Mouse (Mus musculus) heart, adult 2 months (tissue): Measurements from ENCODE around the gene Mapk7. TPM values are rescaled to one million over a fixed set of nuclear protein-coding genes. Genes with fewer than 3 reads are reported as not detected.

Experiments used
- DNase-seq, 2 experiments: peaks; one replicate each; pipeline ENCODE4 v3.0.0; 2021
- H3K27ac ChIP-seq: fragments of 200-600 bp; 2 replicates; pipeline ENCODE4 v1.8.1; 2022
- H3K27me3 ChIP-seq: fragments of 200-500 bp; 2 replicates; pipeline ENCODE4 v1.6.1; 2012; ENCODE audit warnings: mild to moderate bottlenecking, low read length, inconsistent platforms, mixed read lengths; ENCODE audit not compliant: control insufficient read depth, insufficient read depth
- H3K36me3 ChIP-seq: fragments of 200-500 bp; 2 replicates; pipeline ENCODE4 v1.6.1; 2012; ENCODE audit warnings: low read length, inconsistent platforms; ENCODE audit not compliant: control insufficient read depth, insufficient read depth
- H3K4me1 ChIP-seq: fragments of 200-500 bp; 2 replicates; pipeline ENCODE4 v1.6.1; 2011; ENCODE audit warnings: low read length; ENCODE audit not compliant: control insufficient read depth, insufficient read depth
- H3K4me3 ChIP-seq: fragments of 200-600 bp; 2 replicates; pipeline ENCODE4 v1.8.1; 2022
- H3K79me2 ChIP-seq: fragments of 200-500 bp; replicated peaks from 2 replicates; pipeline ENCODE4 v1.6.1; 2012; ENCODE audit warnings: mild to moderate bottlenecking, inconsistent platforms, low read length, moderate library complexity, mixed read lengths; ENCODE audit not compliant: control insufficient read depth, insufficient read depth
- H3K9ac ChIP-seq: fragments of 200-500 bp; 2 replicates; pipeline ENCODE4 v1.6.1; 2012; ENCODE audit warnings: low read depth, mild to moderate bottlenecking, control low read depth, inconsistent platforms, low read length, mixed read lengths
- CTCF ChIP-seq: fragments of 200-600 bp; IDR thresholded peaks from 2 replicates; pipeline ENCODE4 v1.8.1; 2022; ENCODE audit warnings: antibody characterized with exemption, mild to moderate bottlenecking, moderate library complexity
- EP300 ChIP-seq: fragments of 200-500 bp; IDR thresholded peaks from 2 replicates; pipeline ENCODE4 v1.6.1; 2011; ENCODE audit warnings: low read depth, low read length, control low read depth; ENCODE audit not compliant: insufficient read depth
- POLR2A ChIP-seq: fragments of 200-500 bp; IDR thresholded peaks from 2 replicates; pipeline ENCODE4 v1.6.1; 2011; ENCODE audit warnings: mild to moderate bottlenecking, low read depth, low read length, control low read depth; ENCODE audit not compliant: insufficient read depth
- WGBS: fragments of 180-500 bp; shearing (Covaris S2); methylation state at CpG from one replicate; pipeline ENCODE4 v1.1.7; 2018; 5-methylcytosine and 5-hydroxymethylcytosine counted together
- intact Hi-C: fragments of 180-260 bp; cut with DNase I; formaldehyde crosslinking; loops from one replicate; pipeline ENCODE4 v1.15.1; 2025
- polyA plus RNA-seq: library from polyadenylated mRNA; depleted of rRNA; stranded (reverse); fragments of >200 nt; gene quantifications from 2 replicates; pipeline ENCODE4 v1.2.3, GENCODE M21; 2012
- total RNA-seq, 2 experiments: library from RNA; stranded (reverse); gene quantifications; 2 replicates each; pipeline ENCODE4 v1.2.3; 2021

Mapk7 gene
- total and polyA plus RNA-seq, 3 experiments: 5.5 to 12.6 (median 6.0) TPM

- WGBS: 46% methylated on average over 5 of the region's 5 CpGs
- Histone ChIP-seq H3K36me3 (peaks cover 55% of the 10 kb centered on the region), H3K9ac (no peak overlapping the region; the same call in 1 of the 2 replicates), H3K27me3 (no peaks in the 10 kb centered on the region), H3K4me3 (no peak overlapping the region), H3K4me1 (peaks cover 38% of the 10 kb centered on the region), H3K79me2 (peaks cover 3% of the 10 kb centered on the region; the same call in 1 of the 2 replicates), H3K27ac (peak overlapping the region; percentile 82)
- TF ChIP-seq POLR2A (peak; percentile 49; the same call in 1 of the 2 replicates), CTCF (no peak), EP300 (peak; percentile 98)
- intact Hi-C loops: loop anchor here (2.0 kb wide), 1 partner anchor 83 kb away; no protein-coding TSS in a partner anchor
- peak; percentile 49 to 75 for DNase-seq
Observed at GRCm38 (mm10) chr11:61533571-61533970, 39.4 kb upstream of the Mapk7 start.

GRCm38 (mm10) chr11:61532820-61533219 is 38.6 kb upstream of the Mapk7 start:
- WGBS: 72% methylated on average over 2 of the region's 2 CpGs
- peaks cover 5% of the 10 kb centered on the region for H3K79me2 ChIP-seq
- H3K4me1 ChIP-seq: peaks cover 38% of the 10 kb centered on the region
- no peak overlapping the region for H3K9ac ChIP-seq
- no peak for DNase-seq
- intact Hi-C loops: loop anchor here (2.0 kb wide), 1 partner anchor 84 kb away; no protein-coding TSS in a partner anchor
- H3K27ac ChIP-seq: peak overlapping the region; percentile 82
- H3K27me3 ChIP-seq: no peaks in the 10 kb centered on the region
- no peak overlapping the region for H3K4me3 ChIP-seq
- peaks cover 52% of the 10 kb centered on the region for H3K36me3 ChIP-seq
- TF ChIP-seq EP300 (no peak), CTCF (no peak)

GRCm38 (mm10) chr11:61529268-61529713 is 35.1 kb upstream of the Mapk7 start:
- Histone ChIP-seq H3K36me3 (peaks cover 44% of the 10 kb centered on the region), H3K27ac (peak overlapping the region; percentile 46), H3K27me3 (no peaks in the 10 kb centered on the region), H3K9ac (no peak overlapping the region), H3K79me2 (peaks cover 5% of the 10 kb centered on the region), H3K4me1 (peaks cover 29% of the 10 kb centered on the region), H3K4me3 (no peak overlapping the region)
- 49% methylated on average over 4 of the region's 4 CpGs for WGBS
- intact Hi-C loops: no loop called here
- TF ChIP-seq CTCF (no peak), POLR2A (no peak), EP300 (0 out of 2 replicates have a peak, but pooled peaks have one; percentile 28)
- peak; percentile 41 to 52 for DNase-seq

- intact Hi-C loops: no loop called here
- DNase-seq: no peak
- peaks cover 28% of the 10 kb centered on the region for H3K36me3 ChIP-seq
- H3K9ac ChIP-seq: no peak overlapping the region
- peaks cover 5% of the 10 kb centered on the region for H3K79me2 ChIP-seq
- no peaks in the 10 kb centered on the region for H3K27me3 ChIP-seq
- no peak overlapping the region for H3K4me3 ChIP-seq
- H3K27ac ChIP-seq: no peak overlapping the region
- TF ChIP-seq POLR2A (no peak), CTCF (no peak), EP300 (no peak)
- 70% methylated on average over 1 of the region's 1 CpGs for WGBS
- H3K4me1 ChIP-seq: peaks cover 15% of the 10 kb centered on the region
Observed at GRCm38 (mm10) chr11:61526872-61527271, 32.7 kb upstream of the Mapk7 start.

GRCm38 (mm10) chr11:61519484-61520107 is 25.4 kb upstream of the Mapk7 start:
- WGBS: 47% methylated on average over 3 of the region's 3 CpGs

GRCm38 (mm10) chr11:61518871-61519270 is 24.7 kb upstream of the Mapk7 start:
- no peak overlapping the region for H3K4me3 ChIP-seq
- TF ChIP-seq EP300: no peak
- TF ChIP-seq CTCF: no peak
- TF ChIP-seq POLR2A: no peak
- no peak overlapping the region; the same call in 1 of the 2 replicates for H3K27ac ChIP-seq
- no peak overlapping the region for H3K9ac ChIP-seq
- no peak for DNase-seq
- no peaks in the 10 kb centered on the region for H3K27me3 ChIP-seq
- 76% methylated on average over 3 of the region's 3 CpGs for WGBS
- peaks cover 10% of the 10 kb centered on the region for H3K4me1 ChIP-seq
- H3K79me2 ChIP-seq: no peaks in the 10 kb centered on the region
- intact Hi-C loops: no loop called here
- H3K36me3 ChIP-seq: peaks cover 7% of the 10 kb centered on the region

More at GRCm38 (mm10) chr11:61519484-61520107, 25.4 kb upstream of the Mapk7 start:
- peak overlapping the region; percentile 18; the same call in 1 of the 2 replicates for H3K27ac ChIP-seq
- H3K4me3 ChIP-seq: no peak overlapping the region
- no peaks in the 10 kb centered on the region for H3K27me3 ChIP-seq
- H3K79me2 ChIP-seq: no peaks in the 10 kb centered on the region
- H3K4me1 ChIP-seq: peaks cover 10% of the 10 kb centered on the region
- peak in 1 of 2 experiments; percentile 35 for DNase-seq
- no peak overlapping the region for H3K9ac ChIP-seq
- intact Hi-C loops: no loop called here
- TF ChIP-seq CTCF (no peak), EP300 (no peak), POLR2A (no peak)
- H3K36me3 ChIP-seq: peaks cover 7% of the 10 kb centered on the region
